Mouse (Mus musculus) neural tube, embryonic 14.5 days (tissue): ENCODE measurements at regions not wholly inside any gene's neighbourhood (a gene's known extent, or its start where the extent isn't known, plus 50 kb on each side); places are given as distances from the start of the nearest gene placed in this dataset.

Source experiments
- ATAC-seq: fragments of 200-750 bp; cut with Nextera tagmentation; 2 replicates; pipeline ENCODE4 v1.8.0; 2017; ENCODE audit warnings: low read depth, mild to moderate bottlenecking, moderate TSS enrichment, moderate library complexity
- H3K27ac ChIP-seq: fragments of 300-500 bp; sonication (generic); 2 replicates; pipeline ENCODE4 v1.5.1; 2014; ENCODE audit warnings: low read depth, mild to moderate bottlenecking, control low read depth, low read length, moderate library complexity, mixed read lengths
- H3K27me3 ChIP-seq: fragments of 300-500 bp; sonication (generic); 2 replicates; pipeline ENCODE4 v1.6.1; 2014; ENCODE audit warnings: low read length; ENCODE audit not compliant: control insufficient read depth, insufficient read depth
- H3K36me3 ChIP-seq: fragments of 300-500 bp; sonication (generic); 2 replicates; pipeline ENCODE4 v1.6.1; 2014; ENCODE audit warnings: low read length, mixed read lengths; ENCODE audit not compliant: control insufficient read depth, insufficient read depth
- H3K4me1 ChIP-seq: fragments of 300-500 bp; sonication (generic); 2 replicates; pipeline ENCODE4 v1.6.1; 2014; ENCODE audit warnings: low read length; ENCODE audit not compliant: control insufficient read depth, insufficient read depth
- H3K4me2 ChIP-seq: fragments of 300-500 bp; sonication (generic); 2 replicates; pipeline ENCODE4 v1.6.1; 2014; ENCODE audit warnings: mild to moderate bottlenecking, low read depth, low read length, control low read depth
- H3K4me3 ChIP-seq: fragments of 300-500 bp; sonication (generic); 2 replicates; pipeline ENCODE4 v1.5.1; 2014; ENCODE audit warnings: low read depth, low read length, control low read depth, mixed read lengths
- H3K9ac ChIP-seq: fragments of 300-500 bp; sonication (generic); replicated peaks from 2 replicates; pipeline ENCODE4 v1.6.1; 2014; ENCODE audit warnings: low read depth, mild to moderate bottlenecking, control low read depth, low read length, mixed read lengths
- H3K9me3 ChIP-seq: fragments of 300-500 bp; sonication (generic); 2 replicates; pipeline ENCODE4 v1.6.1; 2016; ENCODE audit warnings: low read length; ENCODE audit not compliant: control insufficient read depth
- WGBS: fragments of 180-500 bp; shearing (Covaris S2); extraction: QIAGEN DNeasy Blood & Tissue Kit; methylation state at CpG from one replicate; pipeline ENCODE4 v1.1.7; 2014; 5-methylcytosine and 5-hydroxymethylcytosine counted together

- H3K4me3 ChIP-seq, result no peak overlapping the region
- 82% methylated on average over 7 of the region's 7 CpGs for WGBS
- H3K9ac ChIP-seq, result no peak overlapping the region
- H3K4me2 ChIP-seq, result no peak overlapping the region
- H3K4me1 ChIP-seq, result no peaks in the 10 kb centered on the region
- H3K9me3 ChIP-seq, result no peaks in the 10 kb centered on the region
- H3K27me3 ChIP-seq, result no peaks in the 10 kb centered on the region
- no peaks in the 10 kb centered on the region for H3K36me3 ChIP-seq
- ATAC-seq, result no peak
- no peak overlapping the region for H3K27ac ChIP-seq
Observed at GRCm38 (mm10) chr17:51288751-51289150, 109.6 kb upstream of the Tbc1d5 start.

DNA sequence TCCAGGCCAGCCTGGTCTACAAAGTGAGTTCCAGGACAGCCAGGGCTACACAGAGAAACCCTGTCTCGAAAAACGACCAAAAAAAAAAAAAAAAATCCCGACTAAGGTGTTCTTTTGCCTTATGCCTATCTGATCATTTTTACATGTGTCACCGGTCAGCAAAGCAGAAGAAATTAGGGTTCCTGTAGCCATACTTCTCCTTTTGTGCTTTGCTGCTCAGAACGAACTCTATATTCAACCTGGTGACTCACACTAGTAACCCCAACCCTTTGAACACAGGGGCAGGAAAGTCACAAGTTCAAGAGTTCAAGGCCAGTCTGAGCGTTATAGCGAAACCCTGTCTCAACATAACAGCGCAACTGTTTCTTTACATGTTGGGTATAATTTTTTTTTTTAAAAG lies 108.7 kb upstream of the Tbc1d5 start:
- Histone ChIP-seq H3K4me3 (no peak overlapping the region), H3K27ac (no peak overlapping the region), H3K9me3 (no peaks in the 10 kb centered on the region), H3K27me3 (no peaks in the 10 kb centered on the region), H3K4me1 (no peaks in the 10 kb centered on the region), H3K9ac (no peak overlapping the region), H3K36me3 (no peaks in the 10 kb centered on the region), H3K4me2 (no peak overlapping the region)
- no peak for ATAC-seq
- WGBS, result 81% methylated on average over 8 of the region's 8 CpGs

- Histone ChIP-seq H3K9ac (no peak overlapping the region), H3K4me2 (no peak overlapping the region), H3K4me1 (no peaks in the 10 kb centered on the region), H3K27me3 (no peaks in the 10 kb centered on the region), H3K27ac (no peak overlapping the region), H3K36me3 (no peaks in the 10 kb centered on the region), H3K4me3 (no peak overlapping the region), H3K9me3 (no peaks in the 10 kb centered on the region)
- 70% methylated on average over 5 of the region's 5 CpGs for WGBS
- no peak for ATAC-seq
Observed at GRCm38 (mm10) chr17:51285362-51285761, 106.2 kb upstream of the Tbc1d5 start.

DNA sequence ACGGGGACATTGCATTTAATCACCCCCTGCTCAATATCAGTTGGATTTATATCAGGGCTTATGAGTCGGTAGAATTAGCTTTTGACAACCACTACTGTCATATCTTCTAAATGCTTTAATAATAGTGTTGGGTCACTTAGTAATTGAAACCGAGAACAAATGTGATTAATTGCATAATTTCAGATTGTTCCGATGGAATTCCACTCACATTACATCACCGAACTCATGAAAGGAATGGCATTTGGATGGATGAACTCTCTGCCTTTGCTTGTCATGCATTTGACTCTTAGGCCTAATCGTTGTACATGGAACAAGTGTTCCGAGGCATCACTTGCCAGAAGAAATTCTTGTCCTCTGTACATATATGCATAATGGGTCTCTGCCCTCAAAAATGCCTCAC lies 99.6 kb upstream of the Tbc1d5 start:
- 71% methylated on average over 7 of the region's 7 CpGs for WGBS
- no peaks in the 10 kb centered on the region for H3K4me1 ChIP-seq
- no peak for ATAC-seq
- no peaks in the 10 kb centered on the region for H3K27me3 ChIP-seq
- no peak overlapping the region for H3K4me3 ChIP-seq
- no peak overlapping the region for H3K9ac ChIP-seq
- no peak overlapping the region for H3K27ac ChIP-seq
- H3K4me2 ChIP-seq, result no peak overlapping the region
- H3K36me3 ChIP-seq, result no peaks in the 10 kb centered on the region
- no peaks in the 10 kb centered on the region for H3K9me3 ChIP-seq

GRCm38 (mm10) chr17:51278094-51278493 lies 98.9 kb upstream of the Tbc1d5 start:
- no peak for ATAC-seq
- no peak overlapping the region for H3K27ac ChIP-seq
- H3K4me2 ChIP-seq, result no peak overlapping the region
- 75% methylated on average over 2 of the region's 2 CpGs for WGBS
- H3K27me3 ChIP-seq, result no peaks in the 10 kb centered on the region
- H3K4me1 ChIP-seq, result no peaks in the 10 kb centered on the region
- no peaks in the 10 kb centered on the region for H3K9me3 ChIP-seq
- H3K4me3 ChIP-seq, result no peak overlapping the region
- no peak overlapping the region for H3K9ac ChIP-seq
- H3K36me3 ChIP-seq, result no peaks in the 10 kb centered on the region

DNA sequence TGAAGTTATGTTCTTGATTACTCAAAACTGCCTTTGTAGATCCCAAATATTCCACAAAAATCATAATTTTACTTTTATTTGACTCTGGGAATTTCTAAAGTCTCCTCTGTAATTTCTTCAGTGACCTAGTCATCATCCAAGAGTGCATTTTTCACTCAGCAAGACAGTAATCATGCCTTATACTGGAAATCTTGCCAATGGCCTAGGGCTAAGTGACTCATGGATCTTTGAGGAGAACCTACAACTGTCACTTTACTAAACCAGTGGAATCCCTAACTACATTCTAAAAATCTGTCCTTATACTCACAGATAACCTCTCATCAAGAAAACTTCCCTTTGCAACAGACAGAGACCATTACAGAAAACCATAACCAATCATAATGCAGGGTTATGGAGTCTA lies 98.0 kb upstream of the Tbc1d5 start:
- Histone ChIP-seq H3K4me2 (no peak overlapping the region), H3K27me3 (no peaks in the 10 kb centered on the region), H3K4me3 (no peak overlapping the region), H3K36me3 (no peaks in the 10 kb centered on the region), H3K9me3 (no peaks in the 10 kb centered on the region), H3K9ac (no peak overlapping the region), H3K27ac (no peak overlapping the region), H3K4me1 (no peaks in the 10 kb centered on the region)
- ATAC-seq, result no peak

- H3K27ac ChIP-seq, result no peak overlapping the region
- no peak overlapping the region for H3K4me3 ChIP-seq
- H3K36me3 ChIP-seq, result no peaks in the 10 kb centered on the region
- no peak for ATAC-seq
- no peak overlapping the region for H3K9ac ChIP-seq
- 92% methylated on average over 1 of the region's 1 CpGs for WGBS
- H3K4me1 ChIP-seq, result no peaks in the 10 kb centered on the region
- no peaks in the 10 kb centered on the region for H3K27me3 ChIP-seq
- no peak overlapping the region for H3K4me2 ChIP-seq
- H3K9me3 ChIP-seq, result no peaks in the 10 kb centered on the region
Observed at GRCm38 (mm10) chr17:51272025-51272424, 92.9 kb upstream of the Tbc1d5 start.

GRCm38 (mm10) chr17:51262946-51263345 lies 83.8 kb upstream of the Tbc1d5 start:
- no peak overlapping the region for H3K4me2 ChIP-seq
- no peaks in the 10 kb centered on the region for H3K9me3 ChIP-seq
- H3K4me3 ChIP-seq, result no peak overlapping the region
- H3K27ac ChIP-seq, result no peak overlapping the region
- no peaks in the 10 kb centered on the region for H3K36me3 ChIP-seq
- no peaks in the 10 kb centered on the region for H3K4me1 ChIP-seq
- ATAC-seq, result no peak
- 80% methylated on average over 3 of the region's 3 CpGs for WGBS
- no peak overlapping the region for H3K9ac ChIP-seq
- H3K27me3 ChIP-seq, result no peaks in the 10 kb centered on the region

DNA sequence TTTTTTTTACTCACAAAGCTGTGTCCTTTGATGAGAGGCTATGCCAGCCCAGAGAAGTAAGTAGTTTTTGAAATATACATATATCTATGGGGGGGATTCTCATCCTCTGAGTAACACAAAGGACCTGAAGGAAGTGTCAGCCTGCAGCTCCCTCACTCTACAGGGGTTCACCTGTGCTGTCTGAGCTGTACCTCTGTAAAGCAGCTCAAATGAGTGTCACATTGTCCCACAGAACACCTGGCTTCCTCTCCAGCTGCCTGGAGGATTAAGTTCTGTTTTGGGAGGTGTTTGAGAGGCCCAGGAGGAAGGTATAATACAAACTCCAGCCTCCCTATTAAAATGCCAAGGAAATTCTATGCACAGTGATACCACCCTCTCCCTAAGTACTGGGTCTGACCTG lies 83.3 kb upstream of the Tbc1d5 start:
- H3K4me1 ChIP-seq, result no peaks in the 10 kb centered on the region
- no peak overlapping the region for H3K4me2 ChIP-seq
- H3K27ac ChIP-seq, result no peak overlapping the region
- no peaks in the 10 kb centered on the region for H3K27me3 ChIP-seq
- no peak overlapping the region for H3K4me3 ChIP-seq
- H3K9me3 ChIP-seq, result no peaks in the 10 kb centered on the region
- no peaks in the 10 kb centered on the region for H3K36me3 ChIP-seq
- ATAC-seq, result no peak
- no peak overlapping the region for H3K9ac ChIP-seq

- Histone ChIP-seq H3K9ac (no peak overlapping the region), H3K27me3 (no peaks in the 10 kb centered on the region), H3K4me1 (no peaks in the 10 kb centered on the region), H3K36me3 (no peaks in the 10 kb centered on the region), H3K27ac (no peak overlapping the region), H3K9me3 (no peaks in the 10 kb centered on the region), H3K4me2 (no peak overlapping the region), H3K4me3 (no peak overlapping the region)
- ATAC-seq, result no peak
- whole genome bisulfite sequencing, result 88% methylated on average over 5 of the region's 5 CpGs
Observed at GRCm38 (mm10) chr17:51258316-51258715, 79.2 kb upstream of the Tbc1d5 start.
